Mouse (Mus musculus) testis, adult 2 months (tissue): ENCODE data around the gene Timm10b. TPM values are rescaled to one million over a fixed set of nuclear protein-coding genes. Genes with fewer than 3 reads are reported as not detected.

Experiments
- H3K27ac ChIP-seq: fragments of 200-500 bp; 2 replicates; pipeline ENCODE4 v1.5.1; 2012; ENCODE audit warnings: low read depth, low read length; ENCODE audit not compliant: control insufficient read depth, insufficient read depth
- H3K27me3 ChIP-seq: fragments of 200-500 bp; 2 replicates; pipeline ENCODE4 v1.6.1; 2012; ENCODE audit warnings: mild to moderate bottlenecking, low read length, moderate library complexity; ENCODE audit not compliant: control insufficient read depth, insufficient read depth
- H3K36me3 ChIP-seq: fragments of 200-500 bp; 2 replicates; pipeline ENCODE4 v1.6.1; 2012; ENCODE audit warnings: mild to moderate bottlenecking, low read length; ENCODE audit not compliant: control insufficient read depth, insufficient read depth
- H3K4me1 ChIP-seq: fragments of 200-500 bp; 2 replicates; pipeline ENCODE4 v1.6.1; 2012; ENCODE audit warnings: low read length; ENCODE audit not compliant: control insufficient read depth, insufficient read depth
- H3K4me3 ChIP-seq: fragments of 200-500 bp; 2 replicates; pipeline ENCODE4 v1.5.1; 2012; ENCODE audit warnings: low read depth, mild to moderate bottlenecking, low read length, moderate library complexity, mixed read lengths; ENCODE audit not compliant: control insufficient read depth
- CTCF ChIP-seq: fragments of 200-500 bp; IDR thresholded peaks from 2 replicates; pipeline ENCODE4 v1.5.1; 2012; ENCODE audit warnings: low read depth, mild to moderate bottlenecking, inconsistent platforms, low read length, moderate library complexity; ENCODE audit not compliant: control insufficient read depth, insufficient read depth, insufficient replicate concordance
- POLR2A ChIP-seq: fragments of 200-500 bp; IDR thresholded peaks from 2 replicates; pipeline ENCODE4 v1.6.1; 2012; ENCODE audit warnings: low read depth, mild to moderate bottlenecking, inconsistent platforms, low read length, moderate library complexity; ENCODE audit not compliant: control insufficient read depth
- polyA plus RNA-seq: library from polyadenylated mRNA; depleted of rRNA; stranded (reverse); fragments of >200 nt; gene quantifications from 2 replicates; pipeline ENCODE4 v1.2.3, GENCODE M21; 2012; rRNA removed

The Timm10b gene
- polyA plus RNA-seq, result 73.6 and 76.1 TPM in 2 replicates

GRCm38 (mm10) chr7:105639756-105640155 is at the start of gene Timm10b:
Timm10b (plus strand) TSS chr7:105640056.
- peaks cover 13% of the 10 kb centered on the region for H3K4me1 ChIP-seq
- H3K27me3 ChIP-seq, result no peaks in the 10 kb centered on the region
- H3K4me3 ChIP-seq, result peak within 1 kb of the TSS; percentile 96
- H3K36me3 ChIP-seq, result no peaks in the 10 kb centered on the region
- peak within 1 kb of the TSS; percentile 81 for H3K27ac ChIP-seq
- TF ChIP-seq POLR2A, result no peak

- H3K36me3 ChIP-seq, result no peaks in the 10 kb centered on the region
- no peak for TF ChIP-seq POLR2A
- no peak for TF ChIP-seq CTCF
- H3K27ac ChIP-seq, result no peak overlapping the region
- no peak overlapping the region for H3K4me3 ChIP-seq
- no peaks in the 10 kb centered on the region for H3K27me3 ChIP-seq
- H3K4me1 ChIP-seq, result no peaks in the 10 kb centered on the region
Measured at GRCm38 (mm10) chr7:105590097-105590496, 49.8 kb upstream of the Timm10b start.

- Histone ChIP-seq H3K27me3 (no peaks in the 10 kb centered on the region), H3K4me3 (no peak overlapping the region), H3K36me3 (no peaks in the 10 kb centered on the region), H3K27ac (no peak overlapping the region), H3K4me1 (no peaks in the 10 kb centered on the region)
- TF ChIP-seq POLR2A (no peak), CTCF (peak; percentile 55; the same call in 1 of the 2 replicates)
Measured at GRCm38 (mm10) chr7:105602860-105603623, 36.8 kb upstream of the Timm10b start.

- H3K27ac ChIP-seq, result no peak overlapping the region
- H3K4me3 ChIP-seq, result no peak overlapping the region
- no peaks in the 10 kb centered on the region for H3K36me3 ChIP-seq
- no peaks in the 10 kb centered on the region for H3K27me3 ChIP-seq
- TF ChIP-seq CTCF, result no peak
- TF ChIP-seq POLR2A, result no peak
- H3K4me1 ChIP-seq, result no peaks in the 10 kb centered on the region
Measured at GRCm38 (mm10) chr7:105608467-105608866, 31.4 kb upstream of the Timm10b start.

GRCm38 (mm10) chr7:105611767-105612166 is 28.1 kb upstream of the Timm10b start:
- Histone ChIP-seq H3K27me3 (no peaks in the 10 kb centered on the region), H3K27ac (no peak overlapping the region), H3K4me3 (no peak overlapping the region), H3K36me3 (no peaks in the 10 kb centered on the region), H3K4me1 (no peaks in the 10 kb centered on the region)
- no peak for TF ChIP-seq POLR2A
- no peak for TF ChIP-seq CTCF

GRCm38 (mm10) chr7:105614400-105614799 is 25.5 kb upstream of the Timm10b start:
- no peaks in the 10 kb centered on the region for H3K36me3 ChIP-seq
- no peak overlapping the region for H3K4me3 ChIP-seq
- no peaks in the 10 kb centered on the region for H3K4me1 ChIP-seq
- H3K27me3 ChIP-seq, result no peaks in the 10 kb centered on the region
- TF ChIP-seq CTCF, result no peak
- no peak for TF ChIP-seq POLR2A
- no peak overlapping the region for H3K27ac ChIP-seq

- no peak overlapping the region for H3K4me3 ChIP-seq
- H3K36me3 ChIP-seq, result no peaks in the 10 kb centered on the region
- H3K27ac ChIP-seq, result no peak overlapping the region
- TF ChIP-seq POLR2A (no peak), CTCF (no peak)
- no peaks in the 10 kb centered on the region for H3K27me3 ChIP-seq
- H3K4me1 ChIP-seq, result no peaks in the 10 kb centered on the region
Measured at GRCm38 (mm10) chr7:105615720-105616119, 24.1 kb upstream of the Timm10b start.

- Histone ChIP-seq H3K36me3 (no peaks in the 10 kb centered on the region), H3K4me3 (no peak overlapping the region), H3K27ac (no peak overlapping the region), H3K4me1 (peaks cover 1% of the 10 kb centered on the region; the same call in 1 of the 2 replicates), H3K27me3 (no peaks in the 10 kb centered on the region)
- TF ChIP-seq POLR2A (no peak), CTCF (no peak)
Measured at GRCm38 (mm10) chr7:105616561-105616960, 23.3 kb upstream of the Timm10b start.
